Mouse (Mus musculus) C2C12 (cell line): ENCODE measurements around the gene Nln.

Source experiments
- CEBPB ChIP-seq: IDR thresholded peaks from one replicate; pipeline ENCODE4 v1.6.1; 2011; ENCODE audit warnings: low read depth, mild to moderate bottlenecking, control low read depth, moderate library complexity
- CTCF ChIP-seq: IDR thresholded peaks from one replicate; pipeline ENCODE4 v1.5.1; 2011; ENCODE audit not compliant: control insufficient read depth, insufficient read depth, insufficient read length
- FOSL1 ChIP-seq: IDR thresholded peaks from one replicate; pipeline ENCODE4 v1.8.0; 2011; ENCODE audit warnings: mild to moderate bottlenecking, low read length; ENCODE audit not compliant: poor library complexity, insufficient read depth, severe bottlenecking
- MAX ChIP-seq: IDR thresholded peaks from one replicate; pipeline ENCODE4 v1.6.1; 2011; ENCODE audit warnings: mild to moderate bottlenecking, control low read depth
- MYOD1 ChIP-seq: IDR thresholded peaks from one replicate; pipeline ENCODE4 v1.6.1; 2011; ENCODE audit warnings: low read depth; ENCODE audit not compliant: control insufficient read depth, insufficient read length
- MYOG ChIP-seq: IDR thresholded peaks from one replicate; pipeline ENCODE4 v1.6.1; 2011; ENCODE audit not compliant: control insufficient read depth, insufficient read length; ENCODE audit errors: extremely low read depth
- USF1 ChIP-seq: IDR thresholded peaks from one replicate; pipeline ENCODE4 v1.6.1; 2011; ENCODE audit warnings: low read depth, mild to moderate bottlenecking, control low read depth, moderate library complexity

DNA sequence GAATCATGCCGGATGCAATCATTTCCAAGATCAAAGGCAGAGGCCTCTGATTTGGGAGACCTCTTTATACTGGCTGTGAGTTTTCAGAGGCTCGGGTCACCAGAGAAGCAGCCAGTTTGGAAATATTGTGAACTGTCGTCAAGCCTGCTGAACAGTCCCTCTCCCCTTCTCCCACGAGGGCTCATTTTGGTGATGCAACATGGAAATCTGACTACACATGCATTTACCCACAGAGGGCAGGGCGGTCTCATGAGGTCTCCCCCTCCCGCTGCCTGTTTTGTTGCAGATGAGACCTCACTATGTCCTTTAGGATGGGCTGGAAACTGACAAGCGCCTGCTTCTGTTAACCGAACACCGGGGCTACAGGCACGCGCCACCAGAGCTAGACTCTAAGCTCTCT lies 95.4 kb downstream of the Nln start:
- TF ChIP-seq CTCF: no peak
- TF ChIP-seq USF1: no peak
- no peak for TF ChIP-seq MYOD1
- no peak for TF ChIP-seq MAX
- no peak for TF ChIP-seq MYOG
- TF ChIP-seq CEBPB: no peak
- no peak for TF ChIP-seq FOSL1
